Mouse (Mus musculus): ENCODE results near the gene Il20. TPM values are rescaled to one million over a fixed set of nuclear protein-coding genes. Genes with fewer than 3 reads are reported as not detected.

The Il20 gene
- polyA plus RNA-seq, 1 experiment = not detected

DNA sequence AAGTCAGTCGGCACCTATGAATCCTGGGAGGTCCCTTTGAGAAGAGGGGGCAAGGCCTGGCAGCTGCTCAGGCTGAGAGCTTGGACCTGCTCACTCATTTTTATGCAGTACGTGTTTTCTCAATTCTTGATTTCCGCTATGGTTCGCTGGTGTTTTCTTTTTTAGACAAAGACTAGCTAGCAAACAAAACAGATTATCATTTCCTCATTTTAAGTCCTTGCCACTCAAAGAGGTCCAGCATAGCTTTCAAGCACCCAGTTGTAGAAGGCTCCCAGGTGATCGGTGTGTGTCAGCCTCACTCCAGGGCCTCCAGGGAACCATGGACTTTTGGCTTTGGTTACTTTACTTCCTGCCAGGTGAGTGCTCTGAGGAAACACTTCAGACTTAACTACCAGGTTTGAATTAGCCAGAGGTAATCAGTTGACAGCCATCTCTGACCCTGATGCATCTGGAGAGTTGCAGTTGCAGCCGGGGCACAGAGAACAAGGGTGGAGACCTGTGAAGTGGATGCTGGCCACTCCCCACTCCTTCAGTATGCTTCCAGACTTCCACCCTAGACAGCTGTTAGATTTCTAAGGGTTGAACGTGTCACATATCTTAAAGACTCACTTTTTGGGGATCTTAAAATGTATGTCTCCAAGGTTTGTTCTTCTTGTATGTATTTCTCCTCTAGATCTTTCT is 45.6 kb downstream of the Il20 start, which contains the start of gene Fcmr:
Gene Fcmr (plus strand): TSS at position 129 of the 681 bp plus-strand sequence.
- no peak for TF ChIP-seq CTCF (IDR thresholded peaks at IDR 0.05; ENCODE audit: control insufficient read depth, insufficient read depth, insufficient replicate concordance, low read depth, low read length)
- H3K4me1 ChIP-seq (ENCODE audit: control insufficient read depth, insufficient read depth, low read length) = no peaks in the 10 kb centered on the region

DNA sequence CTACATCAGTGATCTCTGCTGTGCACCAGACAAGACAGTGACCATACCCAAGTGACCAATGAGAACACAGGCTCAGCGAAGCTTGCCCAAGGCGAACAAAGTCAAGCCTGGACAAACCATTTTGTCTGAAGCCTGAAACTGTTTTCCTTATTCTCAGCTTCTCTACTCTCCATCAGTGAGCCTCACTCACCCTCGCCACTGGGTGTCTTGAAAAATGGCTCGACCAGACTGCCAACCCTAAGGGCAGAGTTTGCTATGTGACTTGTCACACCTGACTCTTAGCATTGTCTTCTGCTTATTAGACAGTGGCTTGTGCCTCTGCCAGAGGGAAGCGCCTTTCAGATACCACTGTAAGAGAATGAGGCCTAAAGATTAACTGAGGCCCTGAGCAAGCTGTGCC is 46.5 kb downstream of the Il20 start:
- no peaks in the 10 kb centered on the region for H3K27me3 ChIP-seq (ENCODE audit: control insufficient read depth, insufficient read depth, low read length)
- no peak for TF ChIP-seq POLR2A (IDR thresholded peaks at IDR 0.05; ENCODE audit: control insufficient read depth, low read depth, low read length)
- no peak for TF ChIP-seq CTCF (IDR thresholded peaks at IDR 0.05; ENCODE audit: control insufficient read depth, insufficient read depth, insufficient replicate concordance, low read depth, low read length)
- H3K27ac ChIP-seq (ENCODE audit: control insufficient read depth, insufficient read depth, low read depth, low read length) = no peak overlapping the region
- H3K4me3 ChIP-seq (ENCODE audit: control insufficient read depth, low read depth, low read length) = no peak overlapping the region
- no peaks in the 10 kb centered on the region for H3K4me1 ChIP-seq (ENCODE audit: control insufficient read depth, insufficient read depth, low read length)
- H3K36me3 ChIP-seq (ENCODE audit: control insufficient read depth, insufficient read depth, low read length) = no peaks in the 10 kb centered on the region

More for the DNA sequence above, 45.6 kb downstream of the Il20 start, which contains the start of gene Fcmr:
- Histone ChIP-seq H3K27me3 (ENCODE audit: control insufficient read depth, insufficient read depth, low read length) (no peaks in the 10 kb centered on the region), H3K27ac (ENCODE audit: control insufficient read depth, insufficient read depth, low read depth, low read length) (no peak within 1 kb of the TSS), H3K36me3 (ENCODE audit: control insufficient read depth, insufficient read depth, low read length) (no peaks in the 10 kb centered on the region), H3K4me3 (ENCODE audit: control insufficient read depth, low read depth, low read length) (no peak within 1 kb of the TSS)

DNA sequence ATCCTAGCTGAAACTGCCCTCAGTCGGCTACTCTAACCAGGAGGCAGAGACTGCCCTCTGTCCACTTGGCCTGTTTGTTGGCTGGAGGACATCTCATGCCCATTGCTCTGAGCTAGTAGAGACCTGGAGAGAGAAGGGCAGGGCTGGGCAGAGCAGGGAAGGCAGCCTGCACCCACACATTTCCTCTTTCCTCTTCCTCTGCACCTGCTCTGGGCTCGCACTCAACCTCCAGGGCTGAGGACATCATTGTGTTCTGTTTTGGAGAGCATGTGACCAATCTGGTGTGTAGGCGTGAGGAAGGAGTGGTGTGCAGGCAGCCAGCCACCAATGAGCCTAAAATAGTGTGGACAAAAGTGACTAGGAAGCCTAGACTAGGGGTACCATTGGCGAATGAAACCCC is 47.0 kb downstream of the Il20 start:
- Histone ChIP-seq H3K4me3 (ENCODE audit: control insufficient read depth, low read depth, low read length) (no peak overlapping the region), H3K36me3 (ENCODE audit: control insufficient read depth, insufficient read depth, low read length) (no peaks in the 10 kb centered on the region), H3K27me3 (ENCODE audit: control insufficient read depth, insufficient read depth, low read length) (no peaks in the 10 kb centered on the region), H3K4me1 (ENCODE audit: control insufficient read depth, insufficient read depth, low read length) (no peaks in the 10 kb centered on the region), H3K27ac (ENCODE audit: control insufficient read depth, insufficient read depth, low read depth, low read length) (no peak overlapping the region)
- TF ChIP-seq POLR2A (IDR thresholded peaks at IDR 0.05; ENCODE audit: control insufficient read depth, low read depth, low read length) = no peak
- no peak for TF ChIP-seq CTCF (IDR thresholded peaks at IDR 0.05; ENCODE audit: control insufficient read depth, insufficient read depth, insufficient replicate concordance, low read depth, low read length)

DNA sequence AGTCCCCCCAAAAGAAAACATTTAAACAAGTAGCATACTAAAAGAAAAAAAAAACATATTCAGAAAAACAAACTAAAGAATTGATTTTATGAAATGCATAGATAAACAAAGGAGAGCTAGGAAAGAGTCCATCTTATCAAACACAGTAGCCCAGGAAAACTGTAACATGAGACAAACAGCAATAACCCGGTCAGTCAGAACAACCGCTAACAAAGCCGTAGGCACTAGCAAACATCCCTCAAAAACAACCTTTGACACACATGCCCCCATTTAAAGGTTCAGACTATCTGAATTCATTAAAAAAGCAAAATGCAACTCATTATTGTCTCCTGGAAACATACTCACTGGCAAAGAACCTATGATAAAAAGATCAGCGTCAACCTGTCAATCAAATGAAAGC is 53.8 kb downstream of the Il20 start:
- H3K27ac ChIP-seq (ENCODE audit: control insufficient read depth, insufficient read depth, low read depth, low read length) = no peak overlapping the region
- H3K36me3 ChIP-seq (ENCODE audit: control insufficient read depth, insufficient read depth, low read length) = no peaks in the 10 kb centered on the region
- H3K4me3 ChIP-seq (ENCODE audit: control insufficient read depth, low read depth, low read length) = no peak overlapping the region
- TF ChIP-seq POLR2A (IDR thresholded peaks at IDR 0.05; ENCODE audit: control insufficient read depth, low read depth, low read length) (no peak), CTCF (IDR thresholded peaks at IDR 0.05; ENCODE audit: control insufficient read depth, insufficient read depth, insufficient replicate concordance, low read depth, low read length) (no peak)
- peaks cover 6% of the 10 kb centered on the region; the same call in 1 of the 2 replicates for H3K4me1 ChIP-seq (ENCODE audit: control insufficient read depth, insufficient read depth, low read length)
- H3K27me3 ChIP-seq (ENCODE audit: control insufficient read depth, insufficient read depth, low read length) = 0 out of 2 replicates have a peak, but pooled peaks cover 2% of the 10 kb centered on the region

Other genes with a start within 250 kb of the Il20 start
- 1.3 TPM in 1 of 2 replicates, not detected in the other for gene C4bp, start 249.8 kb downstream of the Il20 start, polyA plus RNA-seq (2012; rRNA removed)
- gene Gm29427, start 195.7 kb downstream of the Il20 start, polyA plus RNA-seq (2012; rRNA removed) = 0.96 and 1.5 TPM in 2 replicates
- 10.4 and 11.2 TPM in 2 replicates for gene Yod1, start 194.1 kb downstream of the Il20 start, polyA plus RNA-seq (2012; rRNA removed)
- gene Pfkfb2, start 182.2 kb downstream of the Il20 start, polyA plus RNA-seq (2012; rRNA removed) = 30.9 and 33.0 TPM in 2 replicates
- 1.8 TPM in 2 replicates for gene AA986860, start 179.5 kb downstream of the Il20 start, polyA plus RNA-seq (2012; rRNA removed)
- 0.14 and 0.23 TPM in 2 replicates for gene Fcamr, start 110.5 kb downstream of the Il20 start, polyA plus RNA-seq (2012; rRNA removed)
- gene Pigr, start 84.8 kb downstream of the Il20 start, polyA plus RNA-seq (2012; rRNA removed) = 0.17 and 0.36 TPM in 2 replicates
- 18.7 and 29.0 TPM in 2 replicates for gene Fcmr, start 45.8 kb downstream of the Il20 start, polyA plus RNA-seq (2012; rRNA removed)
- not detected in 2 replicates for gene Il24, start 24.0 kb downstream of the Il20 start, polyA plus RNA-seq (2012; rRNA removed)
- not detected in 2 replicates for gene Il19, start 28.7 kb upstream of the Il20 start, polyA plus RNA-seq (2012; rRNA removed)
- not detected in 2 replicates for gene Il10, start 108.4 kb upstream of the Il20 start, polyA plus RNA-seq (2012; rRNA removed)
- gene Mapkapk2, start 186.4 kb upstream of the Il20 start, polyA plus RNA-seq (2012; rRNA removed) = 13.2 and 14.7 TPM in 2 replicates
- 102 and 113 TPM in 2 replicates for gene Dyrk3, start 226.9 kb upstream of the Il20 start, polyA plus RNA-seq (2012; rRNA removed)
- 18.1 and 18.4 TPM in 2 replicates for gene Eif2d, start 241.7 kb upstream of the Il20 start, polyA plus RNA-seq (2012; rRNA removed)

Measured in testis, adult 2 months (tissue).